Mouse (Mus musculus) midbrain, embryonic 10.5 days (tissue): ENCODE results near the gene Smyd3. TPM values are rescaled to one million over a fixed set of nuclear protein-coding genes. Genes with fewer than 3 reads are reported as not detected.

ENCODE experiments used
- DNase-seq: peaks from one replicate; pipeline ENCODE4 v3.0.0-alpha.2; 2017; ENCODE audit warnings: low spot score
- H3K27ac ChIP-seq: fragments of 300-500 bp; sonication (generic); replicated peaks from 2 replicates; pipeline ENCODE4 v1.5.1; 2016; ENCODE audit warnings: mild to moderate bottlenecking
- H3K27me3 ChIP-seq: fragments of 300-500 bp; sonication (generic); 2 replicates; pipeline ENCODE4 v1.6.1; 2016; ENCODE audit warnings: low read depth, mild to moderate bottlenecking; ENCODE audit not compliant: poor library complexity, severe bottlenecking
- H3K36me3 ChIP-seq: fragments of 300-500 bp; sonication (generic); 2 replicates; pipeline ENCODE4 v1.6.1; 2016; ENCODE audit warnings: mild to moderate bottlenecking, moderate library complexity
- H3K4me1 ChIP-seq: fragments of 300-500 bp; sonication (generic); 2 replicates; pipeline ENCODE4 v1.6.1; 2016
- H3K4me3 ChIP-seq: fragments of 300-500 bp; sonication (generic); 2 replicates; pipeline ENCODE4 v1.5.1; 2016; ENCODE audit warnings: mild to moderate bottlenecking, moderate library complexity
- H3K9me3 ChIP-seq: fragments of 300-500 bp; sonication (generic); replicated peaks from 2 replicates; pipeline ENCODE4 v1.6.1; 2016; ENCODE audit warnings: mild to moderate bottlenecking
- WGBS: fragments of 180-500 bp; shearing (Covaris S2); methylation state at CpG from one replicate; pipeline ENCODE4 v1.1.7; 2016; 5-methylcytosine and 5-hydroxymethylcytosine counted together
- polyA plus RNA-seq: library from polyadenylated mRNA; unstranded; fragments of >200 nt; fragmentation: Nextera tagmentation; extraction: Ambion mirVana; gene quantifications from 2 replicates; pipeline ENCODE4 v1.2.1, GENCODE M21; 2016

Gene Smyd3
- polyA plus RNA-seq, 1 experiment from 2014 or later: 15.3 TPM

GRCm38 (mm10) chr1:178999876-179000528 is 517.8 kb downstream of the Smyd3 start:
- peaks cover 38% of the 10 kb centered on the region for H3K4me1 ChIP-seq
- WGBS: 77% methylated on average over 9 of the region's 9 CpGs
- no peaks in the 10 kb centered on the region for H3K36me3 ChIP-seq
- H3K27ac ChIP-seq: no peak overlapping the region
- no peak for DNase-seq
- H3K4me3 ChIP-seq: no peak overlapping the region
- H3K27me3 ChIP-seq: no peaks in the 10 kb centered on the region
- no peaks in the 10 kb centered on the region for H3K9me3 ChIP-seq

GRCm38 (mm10) chr1:178997870-178998269 is 520.0 kb downstream of the Smyd3 start:
- DNase-seq: no peak
- H3K27ac ChIP-seq: no peak overlapping the region
- no peaks in the 10 kb centered on the region for H3K36me3 ChIP-seq
- H3K27me3 ChIP-seq: no peaks in the 10 kb centered on the region
- H3K4me1 ChIP-seq: peaks cover 38% of the 10 kb centered on the region
- no peak overlapping the region for H3K4me3 ChIP-seq
- 45% methylated on average over 4 of the region's 4 CpGs for WGBS
- H3K9me3 ChIP-seq: no peaks in the 10 kb centered on the region

- Histone ChIP-seq H3K9me3 (no peaks in the 10 kb centered on the region), H3K4me1 (peaks cover 46% of the 10 kb centered on the region), H3K4me3 (no peak overlapping the region), H3K27me3 (no peaks in the 10 kb centered on the region), H3K36me3 (no peaks in the 10 kb centered on the region), H3K27ac (no peak overlapping the region)
- 83% methylated on average over 7 of the region's 7 CpGs for WGBS
- no peak for DNase-seq
Measured at GRCm38 (mm10) chr1:178994263-178994662, 523.6 kb downstream of the Smyd3 start.

GRCm38 (mm10) chr1:178992503-178992902 is 525.3 kb downstream of the Smyd3 start:
- DNase-seq: no peak
- no peaks in the 10 kb centered on the region for H3K27me3 ChIP-seq
- no peak overlapping the region for H3K4me3 ChIP-seq
- no peaks in the 10 kb centered on the region for H3K9me3 ChIP-seq
- no peak overlapping the region for H3K27ac ChIP-seq
- no peaks in the 10 kb centered on the region for H3K36me3 ChIP-seq
- H3K4me1 ChIP-seq: peaks cover 32% of the 10 kb centered on the region
- 90% methylated on average over 3 of the region's 3 CpGs for WGBS

- no peaks in the 10 kb centered on the region for H3K9me3 ChIP-seq
- DNase-seq: no peak
- peaks cover 25% of the 10 kb centered on the region for H3K4me1 ChIP-seq
- H3K27ac ChIP-seq: no peak overlapping the region
- no peaks in the 10 kb centered on the region for H3K27me3 ChIP-seq
- WGBS: 54% methylated on average over 4 of the region's 4 CpGs
- H3K4me3 ChIP-seq: no peak overlapping the region
- H3K36me3 ChIP-seq: no peaks in the 10 kb centered on the region
Measured at GRCm38 (mm10) chr1:178991470-178991869, 526.4 kb downstream of the Smyd3 start.

GRCm38 (mm10) chr1:178991045-178991444 is 526.8 kb downstream of the Smyd3 start:
- 73% methylated on average over 6 of the region's 6 CpGs for WGBS
- H3K4me3 ChIP-seq: no peak overlapping the region
- no peaks in the 10 kb centered on the region for H3K27me3 ChIP-seq
- H3K27ac ChIP-seq: no peak overlapping the region
- DNase-seq: no peak
- H3K36me3 ChIP-seq: no peaks in the 10 kb centered on the region
- peaks cover 21% of the 10 kb centered on the region for H3K4me1 ChIP-seq
- H3K9me3 ChIP-seq: no peaks in the 10 kb centered on the region

- H3K27me3 ChIP-seq: no peaks in the 10 kb centered on the region
- H3K27ac ChIP-seq: no peak overlapping the region
- no peak for DNase-seq
- peaks cover 16% of the 10 kb centered on the region for H3K4me1 ChIP-seq
- H3K4me3 ChIP-seq: no peak overlapping the region
- H3K9me3 ChIP-seq: no peaks in the 10 kb centered on the region
- WGBS: 88% methylated on average over 4 of the region's 4 CpGs
- no peaks in the 10 kb centered on the region for H3K36me3 ChIP-seq
Measured at GRCm38 (mm10) chr1:178989485-178989884, 528.4 kb downstream of the Smyd3 start.

GRCm38 (mm10) chr1:178988176-178988575 is 529.7 kb downstream of the Smyd3 start:
- WGBS: 88% methylated on average over 1 of the region's 1 CpGs
- no peak for DNase-seq
- no peak overlapping the region for H3K27ac ChIP-seq

GRCm38 (mm10) chr1:178981641-178982040 is 536.2 kb downstream of the Smyd3 start:
- Histone ChIP-seq H3K4me1 (peaks cover 13% of the 10 kb centered on the region), H3K4me3 (no peak overlapping the region), H3K9me3 (no peaks in the 10 kb centered on the region), H3K36me3 (no peaks in the 10 kb centered on the region), H3K27me3 (no peaks in the 10 kb centered on the region), H3K27ac (no peak overlapping the region)
- WGBS: 74% methylated on average over 5 of the region's 5 CpGs
- DNase-seq: no peak

More at GRCm38 (mm10) chr1:178988176-178988575, 529.7 kb downstream of the Smyd3 start:
- Histone ChIP-seq H3K36me3 (no peaks in the 10 kb centered on the region), H3K4me1 (peaks cover 16% of the 10 kb centered on the region), H3K9me3 (no peaks in the 10 kb centered on the region), H3K4me3 (no peak overlapping the region), H3K27me3 (no peaks in the 10 kb centered on the region)

- Histone ChIP-seq H3K36me3 (no peaks in the 10 kb centered on the region), H3K4me3 (no peak overlapping the region), H3K27ac (no peak overlapping the region), H3K4me1 (peaks cover 13% of the 10 kb centered on the region), H3K9me3 (no peaks in the 10 kb centered on the region), H3K27me3 (no peaks in the 10 kb centered on the region)
- DNase-seq: no peak
Measured at GRCm38 (mm10) chr1:178980185-178980584, 537.7 kb downstream of the Smyd3 start.

GRCm38 (mm10) chr1:178978617-178979245 is 539.1 kb downstream of the Smyd3 start:
- H3K4me1 ChIP-seq: peaks cover 16% of the 10 kb centered on the region
- H3K27me3 ChIP-seq: no peaks in the 10 kb centered on the region
- H3K4me3 ChIP-seq: no peak overlapping the region
- WGBS: 58% methylated on average over 8 of the region's 8 CpGs
- no peaks in the 10 kb centered on the region for H3K9me3 ChIP-seq
- H3K27ac ChIP-seq: no peak overlapping the region
- DNase-seq: no peak
- no peaks in the 10 kb centered on the region for H3K36me3 ChIP-seq

- 94% methylated on average over 10 of the region's 10 CpGs for WGBS
- no peak for DNase-seq
- H3K4me1 ChIP-seq: 0 out of 2 replicates have a peak, but pooled peaks cover 3% of the 10 kb centered on the region
- H3K27me3 ChIP-seq: no peaks in the 10 kb centered on the region
- H3K36me3 ChIP-seq: no peaks in the 10 kb centered on the region
- H3K4me3 ChIP-seq: no peak overlapping the region
- no peaks in the 10 kb centered on the region for H3K9me3 ChIP-seq
- no peak overlapping the region for H3K27ac ChIP-seq
Measured at GRCm38 (mm10) chr1:178972055-178972454, 545.8 kb downstream of the Smyd3 start.

GRCm38 (mm10) chr1:178961661-178962060 is 556.2 kb downstream of the Smyd3 start:
- WGBS: 84% methylated on average over 9 of the region's 9 CpGs
- Histone ChIP-seq H3K4me3 (no peak overlapping the region), H3K36me3 (no peaks in the 10 kb centered on the region), H3K4me1 (peaks cover 9% of the 10 kb centered on the region), H3K27ac (no peak overlapping the region), H3K9me3 (no peaks in the 10 kb centered on the region), H3K27me3 (no peaks in the 10 kb centered on the region)
- no peak for DNase-seq
